Mouse (Mus musculus): ENCODE data around the gene Il17c. TPM values are rescaled to one million over a fixed set of nuclear protein-coding genes. Genes with fewer than 3 reads are reported as not detected.

Gene Il17c
- polyA plus RNA-seq, 1 experiment = 0.16 TPM

GRCm38 (mm10) chr8:122393717-122394116, 28.1 kb upstream of the Il17c start:
- Histone ChIP-seq H3K27me3 (ENCODE audit: control insufficient read depth, insufficient read depth, low read length) (no peaks in the 10 kb centered on the region), H3K27ac (ENCODE audit: control insufficient read depth, insufficient read depth, low read depth, low read length) (no peak overlapping the region), H3K4me3 (ENCODE audit: control insufficient read depth, low read depth, low read length) (no peak overlapping the region), H3K4me1 (ENCODE audit: control insufficient read depth, insufficient read depth, low read length) (no peaks in the 10 kb centered on the region), H3K36me3 (ENCODE audit: control insufficient read depth, insufficient read depth, low read length) (peaks cover 5% of the 10 kb centered on the region)
- TF ChIP-seq CTCF (IDR thresholded peaks at IDR 0.05; ENCODE audit: control insufficient read depth, insufficient read depth, insufficient replicate concordance, low read depth, low read length) (no peak), POLR2A (IDR thresholded peaks at IDR 0.05; ENCODE audit: control insufficient read depth, low read depth, low read length) (no peak)

- no peak overlapping the region for H3K4me3 ChIP-seq (ENCODE audit: control insufficient read depth, low read depth, low read length)
- no peak for TF ChIP-seq CTCF (IDR thresholded peaks at IDR 0.05; ENCODE audit: control insufficient read depth, insufficient read depth, insufficient replicate concordance, low read depth, low read length)
- TF ChIP-seq POLR2A (IDR thresholded peaks at IDR 0.05; ENCODE audit: control insufficient read depth, low read depth, low read length) = no peak
- no peak overlapping the region for H3K27ac ChIP-seq (ENCODE audit: control insufficient read depth, insufficient read depth, low read depth, low read length)
- H3K27me3 ChIP-seq (ENCODE audit: control insufficient read depth, insufficient read depth, low read length) = no peaks in the 10 kb centered on the region
- H3K36me3 ChIP-seq (ENCODE audit: control insufficient read depth, insufficient read depth, low read length) = peaks cover 7% of the 10 kb centered on the region
- H3K4me1 ChIP-seq (ENCODE audit: control insufficient read depth, insufficient read depth, low read length) = no peaks in the 10 kb centered on the region; the same call in 1 of the 2 replicates
These were observed 26.5 kb upstream of the Il17c start for GRCm38 (mm10) chr8:122395291-122395690.

- no peaks in the 10 kb centered on the region for H3K27me3 ChIP-seq (ENCODE audit: control insufficient read depth, insufficient read depth, low read length)
- H3K27ac ChIP-seq (ENCODE audit: control insufficient read depth, insufficient read depth, low read depth, low read length) = peak overlapping the region; percentile 72
- TF ChIP-seq CTCF (IDR thresholded peaks at IDR 0.05; ENCODE audit: control insufficient read depth, insufficient read depth, insufficient replicate concordance, low read depth, low read length) (no peak), POLR2A (IDR thresholded peaks at IDR 0.05; ENCODE audit: control insufficient read depth, low read depth, low read length) (no peak)
- no peaks in the 10 kb centered on the region; the same call in 1 of the 2 replicates for H3K4me1 ChIP-seq (ENCODE audit: control insufficient read depth, insufficient read depth, low read length)
- H3K36me3 ChIP-seq (ENCODE audit: control insufficient read depth, insufficient read depth, low read length) = peaks cover 7% of the 10 kb centered on the region
- no peak overlapping the region for H3K4me3 ChIP-seq (ENCODE audit: control insufficient read depth, low read depth, low read length)
These were observed 23.6 kb upstream of the Il17c start for GRCm38 (mm10) chr8:122398186-122398585.

- no peaks in the 10 kb centered on the region for H3K27me3 ChIP-seq (ENCODE audit: control insufficient read depth, insufficient read depth, low read length)
- H3K4me1 ChIP-seq (ENCODE audit: control insufficient read depth, insufficient read depth, low read length) = no peaks in the 10 kb centered on the region
- no peak overlapping the region for H3K27ac ChIP-seq (ENCODE audit: control insufficient read depth, insufficient read depth, low read depth, low read length)
- no peak overlapping the region for H3K4me3 ChIP-seq (ENCODE audit: control insufficient read depth, low read depth, low read length)
- TF ChIP-seq POLR2A (IDR thresholded peaks at IDR 0.05; ENCODE audit: control insufficient read depth, low read depth, low read length) (no peak), CTCF (IDR thresholded peaks at IDR 0.05; ENCODE audit: control insufficient read depth, insufficient read depth, insufficient replicate concordance, low read depth, low read length) (no peak)
- peaks cover 9% of the 10 kb centered on the region for H3K36me3 ChIP-seq (ENCODE audit: control insufficient read depth, insufficient read depth, low read length)
These were observed 16.5 kb upstream of the Il17c start for GRCm38 (mm10) chr8:122405146-122405805.

GRCm38 (mm10) chr8:122407678-122408077, 14.1 kb upstream of the Il17c start:
- no peaks in the 10 kb centered on the region for H3K27me3 ChIP-seq (ENCODE audit: control insufficient read depth, insufficient read depth, low read length)
- no peaks in the 10 kb centered on the region for H3K4me1 ChIP-seq (ENCODE audit: control insufficient read depth, insufficient read depth, low read length)
- H3K27ac ChIP-seq (ENCODE audit: control insufficient read depth, insufficient read depth, low read depth, low read length) = no peak overlapping the region
- no peak overlapping the region for H3K4me3 ChIP-seq (ENCODE audit: control insufficient read depth, low read depth, low read length)
- peaks cover 13% of the 10 kb centered on the region for H3K36me3 ChIP-seq (ENCODE audit: control insufficient read depth, insufficient read depth, low read length)
- TF ChIP-seq CTCF (IDR thresholded peaks at IDR 0.05; ENCODE audit: control insufficient read depth, insufficient read depth, insufficient replicate concordance, low read depth, low read length) = no peak

GRCm38 (mm10) chr8:122414311-122414710, 7.5 kb upstream of the Il17c start:
- TF ChIP-seq POLR2A (IDR thresholded peaks at IDR 0.05; ENCODE audit: control insufficient read depth, low read depth, low read length) (no peak), CTCF (IDR thresholded peaks at IDR 0.05; ENCODE audit: control insufficient read depth, insufficient read depth, insufficient replicate concordance, low read depth, low read length) (no peak)

GRCm38 (mm10) chr8:122415554-122415953, 6.3 kb upstream of the Il17c start:
- TF ChIP-seq CTCF (IDR thresholded peaks at IDR 0.05; ENCODE audit: control insufficient read depth, insufficient read depth, insufficient replicate concordance, low read depth, low read length) (no peak), POLR2A (IDR thresholded peaks at IDR 0.05; ENCODE audit: control insufficient read depth, low read depth, low read length) (no peak)
- peaks cover 13% of the 10 kb centered on the region for H3K36me3 ChIP-seq (ENCODE audit: control insufficient read depth, insufficient read depth, low read length)
- no peaks in the 10 kb centered on the region for H3K27me3 ChIP-seq (ENCODE audit: control insufficient read depth, insufficient read depth, low read length)
- no peaks in the 10 kb centered on the region for H3K4me1 ChIP-seq (ENCODE audit: control insufficient read depth, insufficient read depth, low read length)
- H3K4me3 ChIP-seq (ENCODE audit: control insufficient read depth, low read depth, low read length) = no peak overlapping the region
- H3K27ac ChIP-seq (ENCODE audit: control insufficient read depth, insufficient read depth, low read depth, low read length) = no peak overlapping the region

More at GRCm38 (mm10) chr8:122414311-122414710, 7.5 kb upstream of the Il17c start:
- H3K4me1 ChIP-seq (ENCODE audit: control insufficient read depth, insufficient read depth, low read length) = no peaks in the 10 kb centered on the region
- H3K4me3 ChIP-seq (ENCODE audit: control insufficient read depth, low read depth, low read length) = no peak overlapping the region
- H3K36me3 ChIP-seq (ENCODE audit: control insufficient read depth, insufficient read depth, low read length) = peaks cover 16% of the 10 kb centered on the region
- no peaks in the 10 kb centered on the region for H3K27me3 ChIP-seq (ENCODE audit: control insufficient read depth, insufficient read depth, low read length)
- no peak overlapping the region for H3K27ac ChIP-seq (ENCODE audit: control insufficient read depth, insufficient read depth, low read depth, low read length)

All from testis, adult 2 months (tissue).